Mouse (Mus musculus): Measurements from ENCODE around the gene Phf20. TPM values are rescaled to one million over a fixed set of nuclear protein-coding genes. Genes with fewer than 3 reads are reported as not detected.

Phf20 gene
- polyA plus RNA-seq, 1 experiment from 2014 or later = 148 TPM

DNA sequence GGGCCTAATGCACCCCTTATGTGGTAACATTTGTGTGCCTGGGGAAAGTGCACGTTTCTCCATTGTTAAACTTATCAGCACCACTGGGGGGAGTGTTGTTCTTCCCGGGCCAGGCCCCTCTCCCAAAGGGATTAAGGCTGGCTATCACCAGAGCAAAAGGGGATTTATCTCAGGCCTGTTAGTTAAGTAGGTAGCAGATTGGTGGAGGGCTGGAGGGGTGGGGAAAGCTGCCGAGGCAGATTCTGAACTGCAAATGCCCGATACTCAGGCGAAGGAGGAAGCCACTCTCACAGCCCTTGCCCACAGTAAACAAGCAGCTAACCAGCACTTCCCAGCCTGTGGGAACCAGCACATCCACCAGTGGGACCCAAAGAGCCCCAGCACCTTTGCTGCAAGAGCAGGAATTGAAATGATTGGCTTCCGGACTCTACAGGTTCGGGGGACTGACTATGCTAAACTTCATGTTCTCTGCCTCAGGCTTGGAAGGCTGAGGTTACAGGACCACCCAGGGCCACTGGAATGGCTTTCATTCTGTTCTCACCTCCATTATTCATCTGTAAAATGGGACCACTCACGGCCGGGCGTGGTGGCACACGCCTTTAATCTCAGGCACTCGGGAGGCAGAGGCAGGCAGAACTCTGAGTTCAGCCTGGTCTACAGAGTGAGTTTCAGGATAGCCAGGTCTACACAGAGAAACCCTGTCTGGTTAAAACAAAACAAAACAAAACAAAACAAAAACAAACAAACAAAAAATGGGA is 148.7 kb downstream of the Phf20 start:
- no peaks in the 10 kb centered on the region for H3K36me3 ChIP-seq (ENCODE audit: control insufficient read depth, insufficient read depth)
- 57% methylated on average over 12 of the region's 12 CpGs for WGBS
- H3K4me1 ChIP-seq (replicated peaks; ENCODE audit: control insufficient read depth, insufficient read depth, low read length) = no peaks in the 10 kb centered on the region
- H3K4me3 ChIP-seq (replicated peaks; ENCODE audit: low read length) = no peak overlapping the region
- H3K27me3 ChIP-seq (replicated peaks; ENCODE audit: control insufficient read depth, insufficient read depth, low read length) = no peaks in the 10 kb centered on the region
- H3K9ac ChIP-seq (replicated peaks; ENCODE audit: low read depth, low read length) = no peak overlapping the region
- ATAC-seq = no peak
- no peak overlapping the region for H3K4me2 ChIP-seq (ENCODE audit: low read length)
- H3K27ac ChIP-seq (ENCODE audit: low read length) = no peak overlapping the region
- H3K9me3 ChIP-seq (ENCODE audit: control insufficient read depth, low read length) = no peaks in the 10 kb centered on the region

DNA sequence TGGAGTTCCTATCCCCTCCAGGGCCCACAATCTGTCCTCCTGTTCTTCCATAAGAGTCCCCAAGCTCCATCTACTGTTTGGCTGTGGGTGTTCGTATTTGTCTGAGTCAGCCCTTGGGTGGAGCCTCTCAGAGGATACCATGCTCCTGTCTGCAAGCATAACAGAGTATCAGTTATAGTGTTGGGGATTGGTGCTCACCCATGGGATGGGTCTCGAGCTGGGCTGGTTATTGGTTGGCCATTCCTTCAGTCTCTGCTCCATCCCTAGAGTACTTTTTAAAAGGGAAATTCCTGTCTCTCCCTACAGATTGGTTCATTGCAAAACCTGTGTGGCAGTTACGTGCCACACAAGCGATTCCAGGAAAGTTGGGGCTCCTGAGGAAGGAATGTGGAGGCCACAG is 152.5 kb downstream of the Phf20 start:
- no peak for ATAC-seq
- Histone ChIP-seq H3K4me3 (replicated peaks; ENCODE audit: low read length) (no peak overlapping the region), H3K9me3 (ENCODE audit: control insufficient read depth, low read length) (no peaks in the 10 kb centered on the region), H3K27me3 (replicated peaks; ENCODE audit: control insufficient read depth, insufficient read depth, low read length) (no peaks in the 10 kb centered on the region), H3K27ac (ENCODE audit: low read length) (no peak overlapping the region), H3K4me1 (replicated peaks; ENCODE audit: control insufficient read depth, insufficient read depth, low read length) (no peaks in the 10 kb centered on the region; the same call in 1 of the 2 replicates), H3K4me2 (ENCODE audit: low read length) (no peak overlapping the region), H3K36me3 (ENCODE audit: control insufficient read depth, insufficient read depth) (no peaks in the 10 kb centered on the region), H3K9ac (replicated peaks; ENCODE audit: low read depth, low read length) (no peak overlapping the region)
- 86% methylated on average over 4 of the region's 4 CpGs for WGBS

- ATAC-seq = no peak
- Histone ChIP-seq H3K4me1 (replicated peaks; ENCODE audit: control insufficient read depth, insufficient read depth, low read length) (no peaks in the 10 kb centered on the region; the same call in 1 of the 2 replicates), H3K9ac (replicated peaks; ENCODE audit: low read depth, low read length) (no peak overlapping the region), H3K4me2 (ENCODE audit: low read length) (no peak overlapping the region), H3K9me3 (ENCODE audit: control insufficient read depth, low read length) (no peaks in the 10 kb centered on the region), H3K36me3 (ENCODE audit: control insufficient read depth, insufficient read depth) (no peaks in the 10 kb centered on the region), H3K27me3 (replicated peaks; ENCODE audit: control insufficient read depth, insufficient read depth, low read length) (no peaks in the 10 kb centered on the region), H3K27ac (ENCODE audit: low read length) (no peak overlapping the region), H3K4me3 (replicated peaks; ENCODE audit: low read length) (no peak overlapping the region)
- 93% methylated on average over 4 of the region's 4 CpGs for WGBS
These were observed 153.1 kb downstream of the Phf20 start for GRCm38 (mm10) chr2:156349286-156349848.

- 79% methylated on average over 7 of the region's 7 CpGs for WGBS
- Histone ChIP-seq H3K27me3 (replicated peaks; ENCODE audit: control insufficient read depth, insufficient read depth, low read length) (no peaks in the 10 kb centered on the region), H3K36me3 (ENCODE audit: control insufficient read depth, insufficient read depth) (no peaks in the 10 kb centered on the region), H3K9me3 (ENCODE audit: control insufficient read depth, low read length) (no peaks in the 10 kb centered on the region), H3K4me1 (replicated peaks; ENCODE audit: control insufficient read depth, insufficient read depth, low read length) (peaks cover 4% of the 10 kb centered on the region), H3K9ac (replicated peaks; ENCODE audit: low read depth, low read length) (no peak overlapping the region), H3K4me3 (replicated peaks; ENCODE audit: low read length) (no peak overlapping the region), H3K4me2 (ENCODE audit: low read length) (no peak overlapping the region), H3K27ac (ENCODE audit: low read length) (no peak overlapping the region)
- no peak for ATAC-seq
These were observed 155.0 kb downstream of the Phf20 start for GRCm38 (mm10) chr2:156351243-156351642.

DNA sequence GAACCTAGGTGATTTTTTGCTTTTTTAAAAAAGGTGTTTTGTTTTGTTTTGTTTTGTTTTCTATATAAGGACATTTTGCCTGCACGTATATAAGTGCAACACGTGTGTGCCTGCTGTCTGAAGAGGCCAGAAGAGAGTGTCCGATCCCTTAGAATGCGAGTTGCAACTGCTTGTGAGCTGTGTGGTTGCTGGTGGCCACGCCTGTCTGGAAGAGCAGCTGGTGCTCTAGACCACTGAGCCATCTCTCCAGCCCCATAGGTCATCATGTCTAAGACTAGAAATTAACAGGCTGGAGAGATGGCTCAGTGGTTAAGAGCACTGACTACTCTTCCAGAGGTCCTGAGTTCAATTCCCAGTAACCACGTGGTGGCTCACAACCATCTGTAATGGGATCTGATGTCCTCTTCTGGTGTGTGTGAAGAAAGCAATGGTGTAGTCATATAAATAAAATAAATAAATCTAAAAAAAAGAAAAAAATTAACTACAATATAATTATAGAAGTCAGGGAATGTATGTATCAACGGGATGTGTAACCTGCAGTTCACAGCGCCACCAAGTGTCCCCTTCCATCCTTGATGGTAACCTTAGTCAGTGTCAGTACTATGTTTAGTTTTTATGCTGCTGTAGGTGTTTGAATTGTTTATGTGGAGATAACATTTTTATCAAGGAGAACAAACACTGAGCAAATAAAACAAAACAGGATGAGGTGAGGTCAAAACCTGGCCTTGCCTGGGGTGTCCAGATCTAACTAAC is 156.3 kb downstream of the Phf20 start:
- H3K9ac ChIP-seq (replicated peaks; ENCODE audit: low read depth, low read length) = no peak overlapping the region
- H3K4me2 ChIP-seq (ENCODE audit: low read length) = no peak overlapping the region
- peaks cover 4% of the 10 kb centered on the region for H3K4me1 ChIP-seq (replicated peaks; ENCODE audit: control insufficient read depth, insufficient read depth, low read length)
- WGBS = 79% methylated on average over 8 of the region's 8 CpGs
- H3K27me3 ChIP-seq (replicated peaks; ENCODE audit: control insufficient read depth, insufficient read depth, low read length) = no peaks in the 10 kb centered on the region
- no peak overlapping the region for H3K4me3 ChIP-seq (replicated peaks; ENCODE audit: low read length)
- H3K9me3 ChIP-seq (ENCODE audit: control insufficient read depth, low read length) = no peaks in the 10 kb centered on the region
- ATAC-seq = no peak
- H3K27ac ChIP-seq (ENCODE audit: low read length) = peak overlapping the region; percentile 16
- no peaks in the 10 kb centered on the region for H3K36me3 ChIP-seq (ENCODE audit: control insufficient read depth, insufficient read depth)

DNA sequence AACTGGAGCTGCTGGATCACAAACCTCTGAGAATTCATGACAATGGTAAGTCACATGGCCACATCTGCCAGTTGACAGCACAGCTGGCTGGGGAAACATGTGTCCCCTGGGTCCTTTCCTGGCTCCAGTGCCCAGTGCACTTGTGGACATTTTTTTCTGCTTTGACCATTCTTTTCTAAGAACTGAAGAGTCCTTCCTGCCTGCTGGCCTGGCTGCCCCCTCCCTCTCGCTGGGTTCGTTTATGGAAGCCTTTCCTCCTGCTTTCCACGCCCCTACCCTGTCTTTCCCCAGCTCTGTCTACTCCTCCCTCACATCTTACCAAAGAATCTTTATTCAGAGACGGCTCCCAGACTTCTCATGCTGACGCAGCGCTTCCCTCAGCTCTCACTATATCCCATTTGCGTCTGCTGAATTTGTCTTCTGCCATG is 157.0 kb downstream of the Phf20 start:
- H3K36me3 ChIP-seq (ENCODE audit: control insufficient read depth, insufficient read depth) = no peaks in the 10 kb centered on the region
- 50% methylated on average over 7 of the region's 7 CpGs for WGBS
- no peak overlapping the region for H3K4me2 ChIP-seq (ENCODE audit: low read length)
- peak; percentile 58; the same call in 1 of the 2 replicates for ATAC-seq
- H3K4me1 ChIP-seq (replicated peaks; ENCODE audit: control insufficient read depth, insufficient read depth, low read length) = peaks cover 4% of the 10 kb centered on the region
- no peaks in the 10 kb centered on the region for H3K27me3 ChIP-seq (replicated peaks; ENCODE audit: control insufficient read depth, insufficient read depth, low read length)
- H3K4me3 ChIP-seq (replicated peaks; ENCODE audit: low read length) = no peak overlapping the region
- H3K9ac ChIP-seq (replicated peaks; ENCODE audit: low read depth, low read length) = no peak overlapping the region
- H3K27ac ChIP-seq (ENCODE audit: low read length) = peak overlapping the region; percentile 16
- no peaks in the 10 kb centered on the region for H3K9me3 ChIP-seq (ENCODE audit: control insufficient read depth, low read length)

DNA sequence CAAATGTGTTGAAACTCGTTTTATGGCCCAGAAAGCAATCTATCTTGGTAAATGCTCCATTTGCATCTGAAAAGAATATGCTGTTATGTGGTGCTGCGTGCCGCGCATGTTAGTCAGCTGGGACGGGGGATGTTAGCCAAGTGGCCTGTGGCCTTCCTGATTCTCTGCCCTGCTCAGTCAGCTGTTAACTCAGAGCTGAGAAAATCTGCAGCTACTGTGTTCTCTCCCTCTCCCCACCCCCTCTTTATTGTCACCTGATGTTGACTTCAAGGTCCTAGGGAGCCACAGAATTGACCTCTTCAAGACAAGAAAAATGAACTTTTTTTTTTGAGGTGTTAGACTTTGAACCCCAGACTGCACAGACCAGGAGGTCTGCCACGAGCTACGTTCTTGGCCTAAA is 159.8 kb downstream of the Phf20 start:
- no peak overlapping the region for H3K9ac ChIP-seq (replicated peaks; ENCODE audit: low read depth, low read length)
- H3K4me3 ChIP-seq (replicated peaks; ENCODE audit: low read length) = no peak overlapping the region
- ATAC-seq = peak; percentile 77
- no peaks in the 10 kb centered on the region for H3K9me3 ChIP-seq (ENCODE audit: control insufficient read depth, low read length)
- H3K36me3 ChIP-seq (ENCODE audit: control insufficient read depth, insufficient read depth) = no peaks in the 10 kb centered on the region
- H3K27me3 ChIP-seq (replicated peaks; ENCODE audit: control insufficient read depth, insufficient read depth, low read length) = no peaks in the 10 kb centered on the region
- 34% methylated on average over 7 of the region's 7 CpGs for WGBS
- H3K4me1 ChIP-seq (replicated peaks; ENCODE audit: control insufficient read depth, insufficient read depth, low read length) = peaks cover 4% of the 10 kb centered on the region
- H3K27ac ChIP-seq (ENCODE audit: low read length) = peak overlapping the region; percentile 8; the same call in 1 of the 2 replicates
- no peak overlapping the region for H3K4me2 ChIP-seq (ENCODE audit: low read length)

Small RNAs within 50 kb of the gene (microRNA-seq; reads per million reads assigned to microRNA genes)
- not detected for gene Gm22759

Other genes with a start within 250 kb of the Phf20 start
- gene Cep250, start 240.0 kb upstream of the Phf20 start, polyA plus RNA-seq (2015; fragmentation: Nextera tagmentation; extraction: Ambion mirVana) = 17.0 and 18.9 TPM in 2 replicates
- gene 6430550D23Rik, start 188.5 kb upstream of the Phf20 start, polyA plus RNA-seq (2015; fragmentation: Nextera tagmentation; extraction: Ambion mirVana) = 1.7 and 2.4 TPM in 2 replicates
- 350 and 382 TPM in 2 replicates for gene Ergic3, start 188.4 kb upstream of the Phf20 start, polyA plus RNA-seq (2015; fragmentation: Nextera tagmentation; extraction: Ambion mirVana)
- gene Fer1l4, start 143.5 kb upstream of the Phf20 start, polyA plus RNA-seq (2015; fragmentation: Nextera tagmentation; extraction: Ambion mirVana) = not detected in 2 replicates
- 5.2 and 7.5 TPM in 2 replicates for gene Spag4, start 131.3 kb upstream of the Phf20 start, polyA plus RNA-seq (2015; fragmentation: Nextera tagmentation; extraction: Ambion mirVana)
- 28.9 and 30.4 TPM in 2 replicates for gene Cpne1, start 84.5 kb upstream of the Phf20 start, polyA plus RNA-seq (2015; fragmentation: Nextera tagmentation; extraction: Ambion mirVana)
- 37.6 and 38.8 TPM in 2 replicates for gene Rbm12, start 84.5 kb upstream of the Phf20 start, polyA plus RNA-seq (2015; fragmentation: Nextera tagmentation; extraction: Ambion mirVana)
- gene Gm28036, start 69.4 kb upstream of the Phf20 start, polyA plus RNA-seq (2015; fragmentation: Nextera tagmentation; extraction: Ambion mirVana) = 20.7 and 28.6 TPM in 2 replicates
- 295 and 326 TPM in 2 replicates for gene Romo1, start 52.4 kb upstream of the Phf20 start, polyA plus RNA-seq (2015; fragmentation: Nextera tagmentation; extraction: Ambion mirVana)
- gene Nfs1, start 52.3 kb upstream of the Phf20 start, polyA plus RNA-seq (2015; fragmentation: Nextera tagmentation; extraction: Ambion mirVana) = 39.7 and 45.2 TPM in 2 replicates
- gene Rbm39, start 16.2 kb upstream of the Phf20 start, polyA plus RNA-seq (2015; fragmentation: Nextera tagmentation; extraction: Ambion mirVana) = 494 and 529 TPM in 2 replicates
- 5.0 and 6.9 TPM in 2 replicates for gene Cnbd2, start 115.8 kb downstream of the Phf20 start, polyA plus RNA-seq (2015; fragmentation: Nextera tagmentation; extraction: Ambion mirVana)
- gene Scand1, start 116.2 kb downstream of the Phf20 start, polyA plus RNA-seq (2015; fragmentation: Nextera tagmentation; extraction: Ambion mirVana) = 60.6 and 64.9 TPM in 2 replicates
- gene Epb41l1, start 224.4 kb downstream of the Phf20 start, polyA plus RNA-seq (2015; fragmentation: Nextera tagmentation; extraction: Ambion mirVana) = 10.7 and 15.5 TPM in 2 replicates